Mouse (Mus musculus): Measurements from ENCODE around the gene Adgrl2.

Gene Adgrl2

DNA sequence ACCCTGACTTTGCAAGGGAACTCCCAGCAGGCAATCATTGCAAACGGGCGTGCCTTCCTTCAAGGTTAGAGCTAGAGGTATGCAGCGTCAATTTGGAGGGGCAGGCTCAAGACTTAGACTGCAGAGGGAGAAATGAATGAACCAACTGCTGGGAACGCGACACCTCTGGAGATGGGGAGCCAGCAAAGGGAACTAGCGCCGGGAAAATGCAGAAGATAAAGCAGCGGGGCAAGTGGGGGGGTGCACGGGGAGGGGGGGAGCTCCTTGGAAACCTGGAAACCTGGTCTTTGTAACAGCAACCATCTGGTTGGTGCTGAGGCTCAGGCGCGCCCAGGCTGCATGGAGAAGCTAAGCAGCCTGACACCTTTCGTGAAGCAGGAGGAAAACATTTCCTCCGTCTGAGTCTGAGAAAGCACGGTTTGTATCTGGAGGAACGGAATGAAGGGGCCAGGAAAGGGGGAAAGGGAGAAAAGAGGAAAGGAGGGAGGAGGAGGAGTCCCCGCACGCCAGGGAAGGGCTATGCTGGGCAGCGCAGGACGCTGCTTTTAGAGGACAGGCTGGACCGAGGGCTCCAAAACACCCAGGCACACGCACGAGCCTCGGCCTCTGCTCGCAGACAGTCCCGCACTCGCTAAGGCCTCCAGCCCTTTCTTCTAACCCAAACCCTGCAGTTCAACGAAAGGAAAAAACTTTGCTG lies 3.3 kb downstream of the Adgrl2 start:
- TF ChIP-seq GATA4 (IDR thresholded peaks at IDR 0.05; ENCODE audit: insufficient replicate concordance, low read length), result no peak

DNA sequence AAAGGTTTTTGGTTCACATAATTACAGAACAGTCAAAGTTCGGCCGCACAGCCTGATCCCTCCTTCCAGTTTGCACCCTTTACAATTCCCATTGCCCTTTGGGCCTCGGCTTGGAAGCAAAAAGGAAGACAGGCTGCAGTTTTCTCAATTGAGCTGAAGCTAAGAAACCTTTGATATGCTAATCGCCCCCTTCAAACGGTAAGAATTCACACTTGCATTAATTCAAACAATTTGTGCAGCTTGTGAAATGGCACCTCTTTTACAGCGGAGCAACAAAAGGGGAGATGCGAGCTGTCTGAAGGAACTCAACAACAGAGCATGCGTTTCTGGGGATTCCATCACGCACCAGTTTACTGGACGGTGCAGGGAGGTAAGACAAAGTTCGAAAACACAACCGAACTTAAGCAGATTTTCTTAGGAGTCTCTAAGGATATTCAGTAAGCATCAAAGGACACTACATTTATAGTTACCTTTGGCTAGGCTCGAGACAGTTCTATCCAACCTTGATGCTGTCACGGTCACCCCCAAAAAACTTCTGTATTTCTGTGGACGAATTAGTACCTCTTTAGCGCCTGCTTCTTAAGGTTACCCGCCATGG lies 4.0 kb downstream of the Adgrl2 start:
- no peak for TF ChIP-seq GATA4 (IDR thresholded peaks at IDR 0.05; ENCODE audit: insufficient replicate concordance, low read length)

DNA sequence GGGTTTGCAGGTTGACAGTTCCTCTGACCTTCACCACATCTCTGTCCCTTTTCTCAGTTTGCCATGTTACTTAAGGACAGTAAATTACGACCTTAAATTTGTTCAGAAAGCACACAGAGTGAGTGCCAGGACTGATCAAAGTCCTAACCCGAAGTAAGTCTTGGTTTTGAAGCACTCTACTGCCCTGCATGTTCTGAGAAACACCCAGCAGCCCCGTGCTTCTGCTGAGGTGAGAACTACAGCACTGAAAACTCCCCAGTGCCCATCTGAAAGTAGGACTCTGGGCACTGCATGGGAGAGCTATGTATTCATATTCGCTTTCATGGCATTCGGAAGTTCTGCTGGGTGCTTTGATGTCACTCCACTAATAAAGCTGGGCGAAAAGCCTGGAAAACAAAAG lies 6.0 kb downstream of the Adgrl2 start:
- TF ChIP-seq GATA4 (IDR thresholded peaks at IDR 0.05; ENCODE audit: insufficient replicate concordance, low read length), result no peak

- TF ChIP-seq GATA4 (IDR thresholded peaks at IDR 0.05; ENCODE audit: insufficient replicate concordance, low read length), result no peak
Measured at GRCm38 (mm10) chr3:148982370-148982769, 8.0 kb downstream of the Adgrl2 start.

DNA sequence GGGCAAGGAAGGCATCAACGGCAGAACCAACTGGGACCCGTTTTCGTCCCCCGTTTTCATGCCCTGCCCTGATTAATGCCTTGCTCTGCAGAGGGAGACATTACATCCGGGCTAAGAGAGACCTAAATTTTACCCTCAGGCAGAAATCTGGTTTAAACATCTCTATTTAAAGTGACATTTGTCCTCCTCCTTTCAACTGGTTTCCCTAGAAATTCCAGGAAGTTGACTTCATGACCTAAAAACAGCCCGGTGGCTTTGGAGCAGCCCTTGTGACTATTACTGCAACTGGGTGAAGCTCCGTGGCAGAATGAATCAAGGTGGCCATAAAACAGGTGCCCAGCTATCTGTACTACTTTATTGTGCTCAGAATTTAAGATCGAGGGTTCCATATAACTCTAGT lies 8.6 kb downstream of the Adgrl2 start:
- no peak for TF ChIP-seq GATA4 (IDR thresholded peaks at IDR 0.05; ENCODE audit: insufficient replicate concordance, low read length)

DNA sequence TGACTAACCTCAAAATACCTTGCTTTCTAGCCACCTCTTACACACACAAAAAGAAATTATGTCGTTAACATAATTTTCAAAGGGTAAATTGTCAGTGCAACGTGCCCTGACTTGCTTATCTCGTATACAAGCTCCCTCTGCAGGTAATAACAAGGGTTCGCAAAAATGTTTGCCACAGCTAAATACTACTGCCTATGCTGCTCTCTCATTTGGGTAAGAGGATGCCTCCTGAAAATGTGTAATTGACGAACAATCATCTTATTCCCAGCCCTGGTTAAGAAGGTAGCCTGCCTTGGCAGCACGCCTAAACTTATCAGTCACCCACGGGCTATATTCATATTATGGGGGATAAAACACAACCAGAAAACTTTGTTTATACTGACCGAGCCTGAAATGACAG lies 11.8 kb downstream of the Adgrl2 start:
- no peak for TF ChIP-seq GATA4 (IDR thresholded peaks at IDR 0.05; ENCODE audit: insufficient replicate concordance, low read length)

DNA sequence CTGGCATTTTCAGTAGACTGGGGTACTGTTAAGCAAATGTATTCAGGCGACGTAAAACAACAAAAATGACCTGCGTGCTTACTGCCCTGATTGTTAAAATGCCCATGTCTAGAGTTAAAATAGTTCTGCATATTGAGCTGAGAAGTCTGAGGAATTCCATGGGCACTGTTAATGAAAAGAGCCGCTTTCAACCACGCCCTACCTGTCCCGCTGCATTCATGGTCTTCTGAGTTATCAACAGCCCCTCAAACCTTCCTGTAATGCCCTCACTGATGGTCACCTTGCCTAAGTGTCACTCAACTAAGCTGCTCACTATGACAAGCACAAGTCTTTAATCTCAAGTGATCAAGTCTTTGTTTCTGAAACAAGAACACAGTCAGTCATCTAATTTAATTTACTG lies 12.5 kb downstream of the Adgrl2 start:
- no peak for TF ChIP-seq GATA4 (IDR thresholded peaks at IDR 0.05; ENCODE audit: insufficient replicate concordance, low read length)

DNA sequence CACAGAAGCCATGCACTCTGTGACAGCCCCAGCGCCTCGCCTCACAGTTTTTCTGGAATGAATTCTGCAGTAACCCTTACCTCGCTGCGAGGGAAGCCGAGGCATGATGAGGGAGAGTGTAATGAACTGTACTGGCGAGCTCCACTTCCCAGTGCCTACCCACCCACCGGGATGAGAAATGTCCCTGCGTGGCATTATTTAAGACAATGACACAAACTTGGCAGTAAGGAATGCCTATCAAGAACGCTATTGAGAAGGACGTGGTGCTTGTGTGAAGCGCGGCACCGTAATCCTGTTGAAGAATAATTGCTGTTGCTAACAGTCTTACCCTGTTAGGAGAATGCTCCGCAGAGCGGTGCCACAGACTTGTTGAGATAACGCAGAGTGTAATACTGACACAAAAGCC lies 13.2 kb downstream of the Adgrl2 start:
- no peak for TF ChIP-seq GATA4 (IDR thresholded peaks at IDR 0.05; ENCODE audit: insufficient replicate concordance, low read length)

DNA sequence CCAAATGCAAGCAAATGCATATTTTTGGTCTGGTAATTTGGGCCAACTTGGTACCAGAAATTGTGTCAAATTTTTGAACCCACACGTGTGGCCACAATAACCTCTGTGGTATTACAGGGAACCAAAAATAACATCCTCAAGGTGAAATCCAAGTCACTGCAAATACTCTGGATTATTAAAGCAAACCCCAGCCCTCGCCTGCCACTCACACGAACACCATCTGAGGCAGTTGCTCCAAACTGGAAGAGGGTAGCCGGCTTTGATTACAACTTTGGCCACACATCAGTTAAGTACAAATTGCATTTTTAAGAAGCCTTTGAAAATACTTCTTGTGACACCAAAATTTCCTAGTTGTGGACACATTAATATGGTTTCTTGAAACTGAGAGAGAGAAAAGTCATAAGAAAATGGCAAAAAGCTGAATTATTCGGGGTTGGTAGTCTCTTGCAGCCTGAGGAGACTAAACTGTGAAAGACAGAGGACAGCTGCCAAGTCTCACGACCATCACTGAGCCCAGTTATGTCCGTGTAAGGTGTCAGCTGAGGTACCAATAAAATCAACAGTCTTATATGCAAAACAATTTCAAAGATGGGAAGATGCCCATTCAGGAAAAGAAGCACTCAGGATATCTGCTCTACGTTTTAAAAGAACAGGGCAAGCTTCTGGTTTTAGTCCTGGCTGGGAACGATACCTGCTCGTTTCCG lies 18.3 kb downstream of the Adgrl2 start:
- TF ChIP-seq GATA4 (IDR thresholded peaks at IDR 0.05; ENCODE audit: insufficient replicate concordance, low read length), result no peak

GRCm38 (mm10) chr3:148964991-148965605 lies 25.3 kb downstream of the Adgrl2 start:
- TF ChIP-seq GATA4 (IDR thresholded peaks at IDR 0.05; ENCODE audit: insufficient replicate concordance, low read length), result no peak

DNA sequence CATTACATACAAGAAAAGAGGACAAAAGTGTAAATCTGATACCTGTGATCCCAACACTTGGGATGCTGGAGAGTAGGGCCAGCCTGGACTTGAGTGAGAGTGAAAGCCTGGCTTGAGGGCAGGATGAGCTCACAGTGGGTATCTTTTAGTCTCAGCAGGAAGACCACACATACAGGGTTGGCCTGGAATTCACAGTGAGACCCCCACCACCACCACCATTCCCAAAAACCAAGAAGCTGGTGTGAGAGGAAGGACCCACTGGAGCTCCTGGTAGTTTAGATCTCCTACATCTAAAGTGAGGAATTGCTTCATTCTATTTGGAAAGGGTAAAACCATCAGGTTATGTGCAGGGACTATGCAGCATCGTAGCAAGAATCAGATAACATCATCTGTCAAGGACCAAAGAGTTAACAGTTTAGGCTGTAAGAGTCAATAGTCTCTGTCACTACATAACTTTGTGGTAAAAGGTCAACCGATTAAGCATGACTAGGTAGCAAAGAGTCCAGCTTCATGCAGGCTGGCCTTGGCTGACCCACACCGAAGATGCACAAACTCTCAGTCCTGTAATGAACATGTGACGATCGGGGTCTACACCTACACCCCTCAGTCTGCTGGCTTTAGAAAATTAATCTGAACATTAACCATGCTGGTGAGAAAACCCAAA lies 26.8 kb downstream of the Adgrl2 start:
- no peak for TF ChIP-seq GATA4 (IDR thresholded peaks at IDR 0.05; ENCODE audit: insufficient replicate concordance, low read length)

DNA sequence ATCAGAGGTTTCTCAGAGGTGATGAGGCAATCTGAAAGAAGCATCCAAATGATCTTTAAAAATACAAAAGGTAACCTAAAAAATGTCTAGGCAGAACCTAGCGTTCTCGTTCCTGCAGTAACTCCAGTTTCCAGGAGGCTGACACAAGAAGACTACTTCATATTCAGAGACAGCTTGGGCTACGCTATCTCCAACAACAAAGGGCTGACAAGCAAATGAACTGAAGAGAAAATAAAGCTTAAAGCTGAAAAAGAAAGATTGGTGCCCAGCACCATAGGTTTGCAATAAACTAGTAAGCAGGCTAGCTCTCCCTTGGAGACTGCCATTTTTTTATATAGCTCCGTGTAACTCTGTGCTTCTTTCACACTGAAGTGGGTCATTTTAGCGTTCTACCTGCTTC lies 28.7 kb downstream of the Adgrl2 start:
- TF ChIP-seq GATA4 (IDR thresholded peaks at IDR 0.05; ENCODE audit: insufficient replicate concordance, low read length), result no peak

- no peak for TF ChIP-seq GATA4 (IDR thresholded peaks at IDR 0.05; ENCODE audit: insufficient replicate concordance, low read length)
Measured at GRCm38 (mm10) chr3:148960751-148961289, 29.5 kb downstream of the Adgrl2 start.

GRCm38 (mm10) chr3:148960215-148960614 lies 30.1 kb downstream of the Adgrl2 start:
- TF ChIP-seq GATA4 (IDR thresholded peaks at IDR 0.05; ENCODE audit: insufficient replicate concordance, low read length), result no peak

All from liver, adult (tissue).